Mouse (Mus musculus) stomach, adult 2 months (tissue): Measurements from ENCODE around the gene Rab37. TPM values are rescaled to one million over a fixed set of nuclear protein-coding genes. Genes with fewer than 3 reads are reported as not detected.

Experiments
- polyA plus RNA-seq: library from polyadenylated mRNA; depleted of rRNA; stranded (reverse); fragments of >200 nt; gene quantifications from 2 replicates; pipeline ENCODE4 v1.2.3, GENCODE M21; 2012; rRNA removed

Gene Rab37
- 0.74 and 1.2 TPM in 2 replicates for polyA plus RNA-seq

GRCm38 (mm10) chr11:115091362-115091901 lies at the start of gene Rab37:
Gene Rab37 (plus strand): TSS chr11:115091431.

GRCm38 (mm10) chr11:115048259-115048658 lies 43.0 kb upstream of the Rab37 start, which contains the start of gene Cd300ld3:
Gene Cd300ld3 (minus strand): TSS chr11:115048409.

GRCm38 (mm10) chr11:115062077-115062476 lies 29.2 kb upstream of the Rab37 start, which contains the start of gene Cd300e:
Gene Cd300e (minus strand): TSS chr11:115062177.

GRCm38 (mm10) chr11:115133800-115134199 lies 42.6 kb downstream of the Rab37 start, which contains the start of gene Cd300lf:
Gene Cd300lf (minus strand): TSS chr11:115133992.

GRCm38 (mm10) chr11:115162832-115163480 lies 71.7 kb downstream of the Rab37 start, which contains the start of gene Slc9a3r1:
Gene Slc9a3r1 (plus strand): TSS chr11:115163341.

GRCm38 (mm10) chr11:115187224-115187639 lies 96.0 kb downstream of the Rab37 start, which contains the start of gene Tmem104:
Gene Tmem104 (plus strand): TSS chr11:115187487.

GRCm38 (mm10) chr11:115187693-115188092 lies 96.5 kb downstream of the Rab37 start, which contains the start of gene Nat9:
Gene Nat9 (minus strand): TSS chr11:115187859.

Other genes with a start within 250 kb of the Rab37 start
- gene Gprc5c, start 240.3 kb upstream of the Rab37 start, polyA plus RNA-seq = 5.8 and 8.1 TPM in 2 replicates
- gene Cd300a, start 201.4 kb upstream of the Rab37 start, polyA plus RNA-seq = 0.24 and 0.39 TPM in 2 replicates
- 0.58 and 0.64 TPM in 2 replicates for gene Cd300lb, start 157.0 kb upstream of the Rab37 start, polyA plus RNA-seq
- 0.26 and 0.32 TPM in 2 replicates for gene Cd300c, start 122.3 kb upstream of the Rab37 start, polyA plus RNA-seq
- 0.34 and 0.44 TPM in 2 replicates for gene Cd300ld, start 101.5 kb upstream of the Rab37 start, polyA plus RNA-seq
- gene Cd300c2, start 89.6 kb upstream of the Rab37 start, polyA plus RNA-seq = 2.0 and 2.5 TPM in 2 replicates
- gene Cd300ld2, start 75.2 kb upstream of the Rab37 start, polyA plus RNA-seq = not detected in 2 replicates
- gene Cd300ld4, start 64.4 kb upstream of the Rab37 start, polyA plus RNA-seq = 0.39 TPM in 1 of 2 replicates, not detected in the other
- gene Cd300ld5, start 53.7 kb upstream of the Rab37 start, polyA plus RNA-seq = 1.5 and 2.2 TPM in 2 replicates
- gene Cd300ld3, start 43.0 kb upstream of the Rab37 start, polyA plus RNA-seq = 2.0 and 7.5 TPM in 2 replicates
- 0.12 and 0.21 TPM in 2 replicates for gene Cd300e, start 29.3 kb upstream of the Rab37 start, polyA plus RNA-seq
- gene Cd300lf, start 42.6 kb downstream of the Rab37 start, polyA plus RNA-seq = 1.7 and 2.3 TPM in 2 replicates
- gene Slc9a3r1, start 71.9 kb downstream of the Rab37 start, polyA plus RNA-seq = 43.1 and 57.6 TPM in 2 replicates
- 7.5 and 8.3 TPM in 2 replicates for gene Tmem104, start 96.1 kb downstream of the Rab37 start, polyA plus RNA-seq
- gene Nat9, start 96.4 kb downstream of the Rab37 start, polyA plus RNA-seq = 6.5 and 8.5 TPM in 2 replicates
- gene Grin2c, start 175.8 kb downstream of the Rab37 start, polyA plus RNA-seq = 0.06 and 0.31 TPM in 2 replicates
- 12.4 and 13.3 TPM in 2 replicates for gene Fdxr, start 185.6 kb downstream of the Rab37 start, polyA plus RNA-seq
- gene Fads6, start 206.2 kb downstream of the Rab37 start, polyA plus RNA-seq = 6.2 and 6.6 TPM in 2 replicates
- gene Otop2, start 215.7 kb downstream of the Rab37 start, polyA plus RNA-seq = 16.1 and 21.0 TPM in 2 replicates
- 1.5 and 2.2 TPM in 2 replicates for gene Ush1g, start 230.6 kb downstream of the Rab37 start, polyA plus RNA-seq
- gene Otop3, start 243.3 kb downstream of the Rab37 start, polyA plus RNA-seq = 23.8 and 26.0 TPM in 2 replicates